Mouse (Mus musculus): ENCODE results near the gene Bach2.

Bach2 gene

GRCm38 (mm10) chr4:32579850-32580249 lies 341.2 kb downstream of the Bach2 start:
- no peak for DNase-seq

DNA sequence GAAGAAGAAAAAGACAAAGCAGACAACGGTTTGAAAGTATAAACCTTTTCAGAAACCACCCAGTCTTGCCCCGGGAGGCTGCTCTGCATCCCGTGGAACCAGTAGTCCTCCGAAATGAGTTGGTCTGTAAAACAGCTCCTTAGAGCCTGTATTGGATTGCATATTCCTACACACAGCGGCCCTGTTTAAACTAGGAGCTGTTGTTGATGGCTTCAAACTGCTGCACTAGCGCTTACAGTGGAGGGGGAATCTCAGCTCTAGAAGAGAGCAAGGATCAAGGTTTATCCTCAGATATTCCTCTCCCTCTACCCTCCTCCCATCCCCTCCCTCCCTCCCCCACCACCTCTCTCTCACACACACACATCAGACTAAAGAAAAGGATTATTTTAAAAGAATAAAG lies 345.6 kb downstream of the Bach2 start:
- no peak for DNase-seq

DNA sequence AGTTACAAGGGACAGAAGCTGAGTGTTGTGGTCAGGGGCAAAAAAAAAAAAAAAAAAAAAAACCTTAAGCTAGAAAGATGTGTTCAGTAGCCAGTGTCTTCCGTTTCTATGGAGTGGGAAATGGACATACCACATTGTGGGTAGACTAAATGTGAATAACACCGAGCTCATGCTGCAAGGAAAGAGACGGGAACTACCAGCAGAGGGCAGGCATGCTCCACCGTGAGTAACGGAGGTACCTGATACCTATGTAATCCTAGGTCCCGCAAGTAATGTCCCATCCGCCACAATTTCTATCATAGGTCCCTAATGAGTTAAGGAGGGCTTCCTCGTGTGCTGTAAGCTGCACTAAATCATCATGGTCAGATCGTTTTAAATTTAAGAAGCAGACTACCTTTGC lies 348.0 kb downstream of the Bach2 start:
- DNase-seq: peak; percentile 71

DNA sequence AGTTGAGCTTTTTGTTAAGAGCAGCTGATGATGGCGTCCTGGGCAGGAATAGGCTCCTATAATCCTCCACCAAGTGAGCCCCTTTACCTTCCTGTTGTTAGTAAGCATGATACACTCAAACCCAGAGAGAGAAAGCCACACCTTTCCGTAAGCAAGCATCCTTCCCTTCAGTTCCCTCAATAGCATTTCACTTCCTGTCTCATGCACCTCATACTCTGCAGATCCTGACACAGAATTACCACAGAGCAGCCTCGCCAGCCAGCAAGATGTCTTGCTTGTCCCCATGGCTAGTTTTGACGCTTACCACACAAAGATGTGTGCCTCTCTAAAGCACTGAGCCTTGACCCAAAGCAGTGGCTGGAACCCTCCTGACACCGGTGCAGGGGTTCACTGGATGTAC lies 348.9 kb downstream of the Bach2 start:
- DNase-seq: no peak

DNA sequence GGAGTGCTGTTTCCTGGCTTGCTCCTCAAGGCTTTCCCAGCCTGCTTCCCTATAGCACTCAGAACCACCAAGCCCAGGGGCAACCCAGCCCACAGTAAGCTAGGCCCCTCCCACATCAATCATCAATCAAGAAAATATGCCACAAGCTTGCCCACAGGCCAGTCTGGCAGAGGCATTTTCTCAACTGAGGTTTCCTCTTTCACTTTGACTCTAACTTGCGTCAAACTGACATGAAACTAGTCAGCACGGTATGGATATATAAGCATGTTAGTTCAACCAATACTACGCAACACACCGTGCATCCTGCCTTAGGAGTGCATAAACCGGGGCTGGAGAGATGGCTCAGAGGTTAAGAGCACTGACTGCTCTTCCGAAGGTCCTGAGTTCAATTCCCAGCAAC lies 349.6 kb downstream of the Bach2 start:
- no peak for DNase-seq

- DNase-seq: peak; percentile 56
Observed at GRCm38 (mm10) chr4:32601135-32601534, 362.5 kb downstream of the Bach2 start.

DNA sequence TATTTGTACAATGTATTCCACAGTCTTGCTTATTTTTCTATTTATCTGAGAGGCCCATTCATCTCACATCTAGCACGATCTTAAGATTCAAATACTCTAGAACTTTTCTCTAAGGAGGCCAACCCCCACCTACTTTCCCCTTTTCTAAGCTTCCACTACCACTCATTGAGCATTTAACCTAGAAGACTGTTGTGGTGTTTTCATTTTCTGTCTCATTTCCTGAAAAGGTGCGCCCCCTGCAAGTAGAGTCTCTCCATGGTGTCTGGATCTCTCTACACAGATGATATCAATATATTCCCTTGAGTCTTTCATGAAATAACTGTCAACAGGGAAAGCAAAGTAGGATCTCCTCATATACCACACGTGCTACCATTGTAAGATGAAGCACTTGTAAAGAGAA lies 364.1 kb downstream of the Bach2 start, which contains the start of gene Gja10:
TSS of gene Gja10 (minus strand) at position 101 of the 400 bp plus-strand sequence.
- no peak for DNase-seq

GRCm38 (mm10) chr4:32615034-32615881 lies 376.7 kb downstream of the Bach2 start, which contains the start of gene Casp8ap2:
Casp8ap2 (plus strand) TSS chr4:32615451.
- DNase-seq: peak; percentile 98

- DNase-seq: no peak
Observed at GRCm38 (mm10) chr4:32621637-32622036, 383.0 kb downstream of the Bach2 start.

All from liver (tissue).